Mouse (Mus musculus): ENCODE results near the gene Hdac9.

- TF ChIP-seq NRF1 (IDR thresholded peaks at IDR 0.05; ENCODE audit: insufficient read depth, low read depth, low read length, poor library complexity, severe bottlenecking) (no peak), CTCF (IDR thresholded peaks at IDR 0.05 in 2 of 3, conservative IDR thresholded peaks at IDR 0.05 in 1 of 3; ENCODE audit: control insufficient read depth in 1 of 3, insufficient read depth in 1 of 3, low read depth in 2 of 3, low read length in 3 of 3, poor library complexity in 1 of 3, severe bottlenecking in 1 of 3) (no peak), ETS1 (IDR thresholded peaks at IDR 0.05; ENCODE audit: low read depth, low read length) (no peak), JUND (IDR thresholded peaks at IDR 0.05; ENCODE audit: low read depth, low read length) (no peak)
These were observed 632.5 kb downstream of the Hdac9 start for GRCm38 (mm10) chr12:34284396-34284795.
